Mouse (Mus musculus): Measurements from ENCODE around the gene Asap2. TPM values are rescaled to one million over a fixed set of nuclear protein-coding genes. Genes with fewer than 3 reads are reported as not detected.

The Asap2 gene
- polyA plus RNA-seq, 1 experiment, result 5.6 TPM

- H3K36me3 ChIP-seq (ENCODE audit: control insufficient read depth, insufficient read depth), result peaks cover 5% of the 10 kb centered on the region
- TF ChIP-seq MYOG (IDR thresholded peaks at IDR 0.05; ENCODE audit: control insufficient read depth, extremely low read depth, insufficient read length) (no peak), FOSL1 (IDR thresholded peaks at IDR 0.05; ENCODE audit: insufficient read depth, low read length, poor library complexity, severe bottlenecking) (no peak), CEBPB (IDR thresholded peaks at IDR 0.05; ENCODE audit: low read depth) (no peak), MAX (IDR thresholded peaks at IDR 0.05) (no peak), MYOD1 (IDR thresholded peaks at IDR 0.05; ENCODE audit: control insufficient read depth, insufficient read length, low read depth) (no peak), CTCF (IDR thresholded peaks at IDR 0.05; ENCODE audit: control insufficient read depth, insufficient read depth, insufficient read length) (no peak), USF1 (IDR thresholded peaks at IDR 0.05; ENCODE audit: low read depth) (no peak)
These were observed 222.6 kb downstream of the Asap2 start for GRCm38 (mm10) chr12:21212876-21213275.

DNA sequence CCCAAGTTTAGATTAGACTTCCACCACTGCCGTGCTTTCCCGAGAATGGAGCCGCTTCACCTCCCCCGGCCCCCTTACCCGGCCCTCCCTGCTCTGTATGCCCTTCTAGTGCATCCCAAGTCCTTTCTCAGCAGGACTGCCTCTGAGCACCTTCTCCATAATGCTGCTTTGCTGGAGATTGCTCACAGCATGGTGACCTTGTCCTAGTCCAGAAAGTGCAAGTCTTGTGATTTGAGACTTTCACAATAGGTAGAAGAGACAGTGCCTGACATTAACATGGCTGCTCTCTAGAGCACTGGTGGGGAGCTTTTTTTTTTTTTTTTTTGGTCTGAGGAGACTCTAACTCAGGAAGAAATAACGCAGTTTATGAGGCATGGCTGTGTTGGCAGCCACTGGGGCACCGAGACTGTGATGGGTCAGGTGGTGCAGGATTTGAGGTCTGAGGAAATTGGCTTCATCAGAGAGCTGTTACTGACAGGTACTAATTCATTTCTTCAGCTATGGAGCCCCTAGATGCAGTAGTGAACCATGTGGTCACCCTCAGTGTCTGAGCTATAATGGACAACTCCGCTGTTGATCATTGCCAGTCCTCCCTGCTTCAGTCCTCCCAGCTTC lies 224.4 kb downstream of the Asap2 start:
- Histone ChIP-seq H3K79me2 (ENCODE audit: control insufficient read depth, insufficient read depth) (no peaks in the 10 kb centered on the region), H3K36me3 (ENCODE audit: control insufficient read depth, insufficient read depth) (peaks cover 5% of the 10 kb centered on the region), H3K79me3 (ENCODE audit: low read depth) (no peaks in the 10 kb centered on the region), H3ac (ENCODE audit: control insufficient read depth, insufficient read length, low read depth) (no peak overlapping the region), H3K27me3 (ENCODE audit: control insufficient read depth, insufficient read depth, insufficient read length) (no peaks in the 10 kb centered on the region), H3K4me3 (ENCODE audit: insufficient read depth, poor library complexity, severe bottlenecking) (no peak overlapping the region)
- TF ChIP-seq MYOG (IDR thresholded peaks at IDR 0.05; ENCODE audit: control insufficient read depth, extremely low read depth, insufficient read length) (no peak), MYOD1 (IDR thresholded peaks at IDR 0.05; ENCODE audit: control insufficient read depth, insufficient read length, low read depth) (no peak), CEBPB (IDR thresholded peaks at IDR 0.05; ENCODE audit: low read depth) (no peak), FOSL1 (IDR thresholded peaks at IDR 0.05; ENCODE audit: insufficient read depth, low read length, poor library complexity, severe bottlenecking) (no peak), CTCF (IDR thresholded peaks at IDR 0.05; ENCODE audit: control insufficient read depth, insufficient read depth, insufficient read length) (no peak), USF1 (IDR thresholded peaks at IDR 0.05; ENCODE audit: low read depth) (no peak), MAX (IDR thresholded peaks at IDR 0.05) (no peak)

More at GRCm38 (mm10) chr12:21212876-21213275, 222.6 kb downstream of the Asap2 start:
- Histone ChIP-seq H3K79me2 (ENCODE audit: control insufficient read depth, insufficient read depth) (no peaks in the 10 kb centered on the region), H3ac (ENCODE audit: control insufficient read depth, insufficient read length, low read depth) (no peak overlapping the region), H3K27me3 (ENCODE audit: control insufficient read depth, insufficient read depth, insufficient read length) (no peaks in the 10 kb centered on the region), H3K79me3 (ENCODE audit: low read depth) (no peaks in the 10 kb centered on the region), H3K4me3 (ENCODE audit: insufficient read depth, poor library complexity, severe bottlenecking) (no peak overlapping the region)

DNA sequence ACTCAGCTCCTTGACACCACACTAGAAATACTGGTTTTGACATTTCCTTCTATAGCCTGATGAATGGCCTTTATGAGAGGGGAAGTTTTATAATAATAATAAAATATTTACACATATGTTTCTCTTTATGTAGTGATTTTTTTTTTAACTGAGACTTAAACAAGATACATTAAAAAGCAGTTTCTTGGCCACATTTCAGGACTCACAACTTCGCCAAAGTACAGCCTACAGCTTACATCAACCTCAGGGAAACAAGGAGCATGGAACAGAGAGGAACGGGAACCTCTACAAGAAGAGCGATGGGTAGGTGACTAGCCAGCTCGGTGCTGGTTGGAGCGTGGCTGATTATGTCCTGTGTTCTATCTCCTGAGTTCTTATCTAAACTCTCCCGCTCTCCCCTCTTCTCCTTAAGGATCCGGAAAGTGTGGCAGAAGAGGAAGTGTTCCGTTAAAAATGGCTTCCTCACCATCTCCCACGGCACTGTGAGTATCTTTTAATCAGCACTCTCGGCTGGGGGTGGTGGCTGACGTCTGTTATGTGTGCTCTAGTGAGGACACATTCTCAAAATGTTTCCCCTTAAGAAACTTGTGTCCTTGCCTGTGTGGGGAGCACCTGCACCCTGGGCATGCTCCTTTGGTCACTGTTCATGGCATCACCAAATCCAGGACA lies 227.7 kb downstream of the Asap2 start:
- peaks cover 3% of the 10 kb centered on the region for H3K36me3 ChIP-seq (ENCODE audit: control insufficient read depth, insufficient read depth)
- no peaks in the 10 kb centered on the region for H3K79me2 ChIP-seq (ENCODE audit: control insufficient read depth, insufficient read depth)
- H3K27me3 ChIP-seq (ENCODE audit: control insufficient read depth, insufficient read depth, insufficient read length), result no peaks in the 10 kb centered on the region
- no peak overlapping the region for H3ac ChIP-seq (ENCODE audit: control insufficient read depth, insufficient read length, low read depth)
- no peak overlapping the region for H3K4me3 ChIP-seq (ENCODE audit: insufficient read depth, poor library complexity, severe bottlenecking)
- H3K79me3 ChIP-seq (ENCODE audit: low read depth), result no peaks in the 10 kb centered on the region
- TF ChIP-seq CTCF (IDR thresholded peaks at IDR 0.05; ENCODE audit: control insufficient read depth, insufficient read depth, insufficient read length), result no peak
- no peak for TF ChIP-seq MYOD1 (IDR thresholded peaks at IDR 0.05; ENCODE audit: control insufficient read depth, insufficient read length, low read depth)
- no peak for TF ChIP-seq CEBPB (IDR thresholded peaks at IDR 0.05; ENCODE audit: low read depth)
- no peak for TF ChIP-seq MAX (IDR thresholded peaks at IDR 0.05)
- TF ChIP-seq MYOG (IDR thresholded peaks at IDR 0.05; ENCODE audit: control insufficient read depth, extremely low read depth, insufficient read length), result no peak
- TF ChIP-seq FOSL1 (IDR thresholded peaks at IDR 0.05; ENCODE audit: insufficient read depth, low read length, poor library complexity, severe bottlenecking), result no peak
- TF ChIP-seq USF1 (IDR thresholded peaks at IDR 0.05; ENCODE audit: low read depth), result no peak

DNA sequence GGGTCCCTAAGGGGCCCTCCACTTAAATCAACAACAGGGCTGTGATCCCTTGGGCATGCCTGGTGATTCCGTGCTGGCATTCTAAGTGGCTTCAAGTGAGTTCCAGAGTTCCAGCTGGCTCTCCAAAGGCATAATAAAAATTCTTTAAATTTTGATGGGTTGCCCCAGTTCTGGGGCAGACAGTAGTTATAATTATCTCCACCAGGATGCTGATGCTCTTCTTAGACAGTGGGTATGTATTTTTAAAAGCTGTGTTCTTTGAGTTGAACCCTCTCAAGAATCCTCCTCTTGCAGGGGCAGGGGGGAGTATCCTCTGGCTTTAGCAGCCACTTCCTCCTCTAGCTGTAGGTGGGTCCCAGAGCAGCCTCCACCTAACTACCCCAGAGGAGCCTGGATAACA lies 230.3 kb downstream of the Asap2 start:
- H3K79me2 ChIP-seq (ENCODE audit: control insufficient read depth, insufficient read depth), result no peaks in the 10 kb centered on the region
- no peaks in the 10 kb centered on the region for H3K79me3 ChIP-seq (ENCODE audit: low read depth)
- TF ChIP-seq CTCF (IDR thresholded peaks at IDR 0.05; ENCODE audit: control insufficient read depth, insufficient read depth, insufficient read length) (no peak), USF1 (IDR thresholded peaks at IDR 0.05; ENCODE audit: low read depth) (no peak), MYOD1 (IDR thresholded peaks at IDR 0.05; ENCODE audit: control insufficient read depth, insufficient read length, low read depth) (no peak), CEBPB (IDR thresholded peaks at IDR 0.05; ENCODE audit: low read depth) (no peak), FOSL1 (IDR thresholded peaks at IDR 0.05; ENCODE audit: insufficient read depth, low read length, poor library complexity, severe bottlenecking) (no peak), MYOG (IDR thresholded peaks at IDR 0.05; ENCODE audit: control insufficient read depth, extremely low read depth, insufficient read length) (no peak), MAX (IDR thresholded peaks at IDR 0.05) (no peak)
- H3K4me3 ChIP-seq (ENCODE audit: insufficient read depth, poor library complexity, severe bottlenecking), result no peak overlapping the region
- peaks cover 3% of the 10 kb centered on the region for H3K36me3 ChIP-seq (ENCODE audit: control insufficient read depth, insufficient read depth)
- no peaks in the 10 kb centered on the region for H3K27me3 ChIP-seq (ENCODE audit: control insufficient read depth, insufficient read depth, insufficient read length)
- H3ac ChIP-seq (ENCODE audit: control insufficient read depth, insufficient read length, low read depth), result no peak overlapping the region

DNA sequence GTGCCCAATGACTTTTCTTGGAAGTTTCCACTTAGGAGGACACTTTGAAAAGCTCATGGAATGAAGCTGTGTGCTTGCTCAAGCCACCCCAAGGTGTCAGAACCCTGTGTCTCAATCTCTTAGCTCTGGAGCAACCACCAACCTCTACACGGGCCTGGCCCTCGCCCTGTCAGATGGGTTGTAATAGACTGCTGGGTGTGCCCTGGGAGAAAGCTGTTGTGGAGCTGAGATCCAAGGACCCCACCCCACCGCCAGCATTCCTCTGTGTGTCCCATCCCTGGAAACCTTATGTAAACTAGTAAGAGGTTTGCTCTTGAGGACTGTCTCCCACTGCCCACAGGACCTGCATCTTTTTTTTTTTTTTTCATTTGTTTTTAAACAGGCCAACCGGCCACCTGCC lies 233.7 kb downstream of the Asap2 start:
- Histone ChIP-seq H3K27me3 (ENCODE audit: control insufficient read depth, insufficient read depth, insufficient read length) (no peaks in the 10 kb centered on the region), H3K79me3 (ENCODE audit: low read depth) (no peaks in the 10 kb centered on the region), H3ac (ENCODE audit: control insufficient read depth, insufficient read length, low read depth) (no peak overlapping the region), H3K4me3 (ENCODE audit: insufficient read depth, poor library complexity, severe bottlenecking) (no peak overlapping the region), H3K79me2 (ENCODE audit: control insufficient read depth, insufficient read depth) (no peaks in the 10 kb centered on the region), H3K36me3 (ENCODE audit: control insufficient read depth, insufficient read depth) (peaks cover 3% of the 10 kb centered on the region)
- no peak for TF ChIP-seq FOSL1 (IDR thresholded peaks at IDR 0.05; ENCODE audit: insufficient read depth, low read length, poor library complexity, severe bottlenecking)
- TF ChIP-seq USF1 (IDR thresholded peaks at IDR 0.05; ENCODE audit: low read depth), result no peak
- TF ChIP-seq MYOG (IDR thresholded peaks at IDR 0.05; ENCODE audit: control insufficient read depth, extremely low read depth, insufficient read length), result no peak
- no peak for TF ChIP-seq MYOD1 (IDR thresholded peaks at IDR 0.05; ENCODE audit: control insufficient read depth, insufficient read length, low read depth)
- TF ChIP-seq CEBPB (IDR thresholded peaks at IDR 0.05; ENCODE audit: low read depth), result no peak
- TF ChIP-seq MAX (IDR thresholded peaks at IDR 0.05), result no peak
- TF ChIP-seq CTCF (IDR thresholded peaks at IDR 0.05; ENCODE audit: control insufficient read depth, insufficient read depth, insufficient read length), result no peak

All from C2C12 (cell line).